Mouse (Mus musculus) brain, embryonic 18.5 days (tissue): ENCODE data around the gene Taf8.
A peak's percentile ranks its signal among the peaks of the same experiment; 100 is the strongest.

ENCODE experiments used
- DNase-seq: peaks from one replicate; pipeline ENCODE4 v3.0.0-alpha.2; 2012; ENCODE audit warnings: low read depth, low spot score

Gene Taf8

GRCm38 (mm10) chr17:47501946-47502706 lies at the start of gene Taf8:
Gene Taf8 (minus strand): TSS chr17:47502292.
- DNase-seq: peak; percentile 83

DNA sequence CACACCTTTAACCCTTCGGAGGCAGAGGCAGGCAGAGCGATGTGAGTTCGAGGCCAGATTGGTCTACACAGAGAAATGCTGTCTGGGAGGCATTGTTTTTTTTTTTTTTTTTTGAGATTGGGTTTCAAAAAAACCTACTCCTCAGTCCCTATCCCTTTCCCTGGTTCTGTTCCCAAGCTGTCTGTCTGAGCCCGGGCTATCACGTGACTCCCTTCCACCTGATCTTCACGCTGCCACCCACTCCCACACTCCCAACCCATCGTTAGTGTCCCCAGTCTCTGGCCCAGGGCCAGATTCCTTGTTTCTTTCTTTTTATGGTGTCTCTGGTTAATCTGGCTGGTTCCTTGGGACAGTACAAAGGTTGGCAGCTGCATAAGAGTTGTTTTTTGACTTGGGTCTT lies 49.0 kb upstream of the Taf8 start:
- no peak for DNase-seq

- DNase-seq: peak; percentile 18
Measured at GRCm38 (mm10) chr17:47545861-47546331, 43.8 kb upstream of the Taf8 start.

- no peak for DNase-seq
Measured at GRCm38 (mm10) chr17:47545154-47545553, 43.1 kb upstream of the Taf8 start.

- DNase-seq: no peak
Measured at GRCm38 (mm10) chr17:47543051-47543650, 41.1 kb upstream of the Taf8 start.

DNA sequence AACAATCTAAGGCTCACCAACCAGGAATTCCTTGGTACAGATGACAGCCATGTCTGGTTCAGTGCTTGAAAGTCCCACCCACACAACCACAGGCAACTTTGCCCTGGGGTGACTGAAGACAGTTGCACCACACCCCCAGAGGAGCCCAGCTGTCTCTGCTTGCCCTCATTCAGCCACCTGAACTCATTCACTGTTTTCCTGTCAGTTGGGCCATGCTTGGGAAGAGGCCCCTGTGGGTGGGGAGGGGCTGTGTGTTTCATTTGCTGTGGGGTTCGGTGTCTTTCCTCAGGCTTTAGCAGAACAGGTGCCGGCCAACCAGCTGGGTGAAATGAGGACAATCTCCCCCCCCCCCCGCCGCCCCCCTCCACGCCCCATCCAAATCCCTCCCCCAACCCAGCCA lies 40.0 kb upstream of the Taf8 start:
- DNase-seq: no peak

- DNase-seq: no peak
Measured at GRCm38 (mm10) chr17:47539128-47539527, 37.0 kb upstream of the Taf8 start.

GRCm38 (mm10) chr17:47538049-47538448 lies 36.0 kb upstream of the Taf8 start:
- no peak for DNase-seq

- DNase-seq: no peak
Measured at GRCm38 (mm10) chr17:47535812-47536236, 33.7 kb upstream of the Taf8 start.

DNA sequence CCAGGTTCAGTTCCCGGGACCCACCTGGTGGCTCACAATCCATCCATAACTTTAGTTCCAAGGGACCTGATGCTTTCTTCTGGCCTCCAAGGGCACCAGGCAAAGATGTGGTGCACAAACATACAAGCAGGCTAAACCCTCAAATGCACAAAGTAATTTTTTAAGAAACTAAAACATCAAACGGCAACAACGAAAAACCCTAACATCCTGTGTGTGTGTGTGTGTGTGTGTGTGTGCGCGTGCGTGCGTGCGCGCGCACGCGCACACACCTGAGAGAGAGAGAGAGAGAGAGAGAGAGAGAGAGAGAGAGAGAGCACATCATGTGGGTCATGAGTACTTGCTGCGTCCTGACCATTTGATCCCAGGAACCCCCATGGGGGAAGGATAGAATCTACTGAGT lies 31.6 kb upstream of the Taf8 start:
- no peak for DNase-seq

DNA sequence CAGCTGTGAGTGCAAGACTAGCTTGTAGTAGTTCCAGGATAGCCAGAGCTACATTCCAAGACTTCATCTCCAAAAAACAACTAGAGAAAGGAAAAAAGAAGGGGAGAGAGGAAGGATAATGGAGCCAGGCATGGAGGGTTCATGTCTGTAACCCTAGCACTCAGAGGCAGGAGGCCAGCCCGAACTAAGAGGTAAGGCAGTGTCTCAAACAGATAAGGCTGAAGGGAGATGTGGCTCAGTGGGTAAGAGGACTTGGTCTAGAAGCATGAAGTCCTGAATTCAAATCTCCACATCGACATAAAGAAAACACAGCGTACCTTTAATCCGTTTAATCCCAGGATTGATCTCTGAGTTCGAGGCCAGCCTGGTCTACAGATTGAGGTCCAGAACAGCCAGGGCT lies 30.3 kb upstream of the Taf8 start:
- DNase-seq: no peak

DNA sequence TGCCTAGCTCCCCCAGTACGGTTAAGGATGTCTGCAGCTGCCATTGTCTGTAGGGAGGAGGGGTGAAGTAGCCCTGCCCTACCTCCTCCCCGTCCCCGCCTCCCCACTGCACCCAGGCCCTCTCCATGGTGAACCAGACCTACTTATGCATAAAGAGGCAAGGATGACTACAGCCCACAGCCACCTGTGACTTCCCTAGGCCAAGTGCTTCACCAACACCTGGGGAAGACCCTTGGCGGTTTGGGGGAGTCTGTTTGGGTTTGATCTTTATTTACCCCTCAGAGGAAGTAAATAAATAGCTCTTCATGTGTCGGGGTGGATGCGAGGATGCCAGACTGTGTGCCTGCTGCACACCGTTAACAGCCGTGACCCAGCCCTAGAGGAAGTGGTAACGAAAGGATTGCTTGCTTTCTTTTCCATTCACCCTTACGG lies 29.3 kb upstream of the Taf8 start:
- no peak for DNase-seq

DNA sequence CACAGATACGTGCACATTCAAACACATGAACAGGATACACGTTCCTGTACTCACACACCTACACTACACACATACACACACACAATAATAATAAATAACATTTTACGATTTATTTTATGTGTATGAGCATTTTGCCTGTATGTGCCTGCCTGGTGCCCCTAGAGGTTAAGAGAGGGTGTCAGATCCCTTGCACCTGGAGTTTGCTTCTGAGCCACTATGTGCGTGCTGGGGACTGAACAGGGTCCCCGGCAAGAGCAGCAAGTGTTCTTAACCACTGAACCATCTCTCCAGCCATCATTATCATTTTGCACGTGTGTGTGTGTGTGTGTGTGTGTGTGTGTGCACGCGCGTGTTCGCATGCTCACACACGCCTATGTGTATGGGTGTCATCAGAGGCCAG lies 27.5 kb upstream of the Taf8 start:
- no peak for DNase-seq

- no peak for DNase-seq
Measured at GRCm38 (mm10) chr17:47528919-47529318, 26.8 kb upstream of the Taf8 start.

DNA sequence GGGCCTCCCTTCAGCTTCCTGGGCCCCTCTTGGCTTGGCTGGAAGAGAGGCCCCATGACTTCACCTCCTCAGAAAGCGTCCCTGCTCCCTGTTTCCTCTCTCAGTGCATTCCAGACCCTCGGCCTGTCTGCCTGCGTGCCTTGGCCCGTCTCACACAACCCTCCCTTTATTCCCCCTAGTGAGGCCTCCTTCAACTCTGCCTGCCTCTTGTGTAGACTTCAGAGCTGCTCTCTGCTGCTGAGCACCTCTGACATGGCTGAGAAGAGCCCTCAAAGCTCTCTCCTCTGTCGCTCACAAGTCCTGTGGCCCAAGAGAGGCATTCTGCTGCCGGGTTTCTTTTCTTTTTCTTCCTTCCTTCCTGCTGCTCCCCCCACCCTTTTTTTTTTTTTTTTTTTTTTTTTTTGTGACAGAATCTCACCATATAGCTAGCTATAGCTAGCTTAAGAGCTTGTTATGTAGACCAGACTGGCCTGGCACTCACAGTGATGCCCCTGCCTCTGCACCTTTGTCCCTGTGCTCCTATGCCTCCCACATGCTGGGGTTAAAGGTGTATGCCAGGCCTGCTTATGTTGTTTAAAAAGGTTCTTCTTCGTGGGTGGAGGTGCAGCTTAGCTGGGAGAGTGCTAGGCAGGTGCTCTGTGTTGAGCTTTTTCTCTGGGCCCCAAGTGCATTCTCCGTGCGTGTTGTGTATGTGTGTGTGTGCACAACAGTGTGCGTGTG lies 25.6 kb upstream of the Taf8 start:
- no peak for DNase-seq

DNA sequence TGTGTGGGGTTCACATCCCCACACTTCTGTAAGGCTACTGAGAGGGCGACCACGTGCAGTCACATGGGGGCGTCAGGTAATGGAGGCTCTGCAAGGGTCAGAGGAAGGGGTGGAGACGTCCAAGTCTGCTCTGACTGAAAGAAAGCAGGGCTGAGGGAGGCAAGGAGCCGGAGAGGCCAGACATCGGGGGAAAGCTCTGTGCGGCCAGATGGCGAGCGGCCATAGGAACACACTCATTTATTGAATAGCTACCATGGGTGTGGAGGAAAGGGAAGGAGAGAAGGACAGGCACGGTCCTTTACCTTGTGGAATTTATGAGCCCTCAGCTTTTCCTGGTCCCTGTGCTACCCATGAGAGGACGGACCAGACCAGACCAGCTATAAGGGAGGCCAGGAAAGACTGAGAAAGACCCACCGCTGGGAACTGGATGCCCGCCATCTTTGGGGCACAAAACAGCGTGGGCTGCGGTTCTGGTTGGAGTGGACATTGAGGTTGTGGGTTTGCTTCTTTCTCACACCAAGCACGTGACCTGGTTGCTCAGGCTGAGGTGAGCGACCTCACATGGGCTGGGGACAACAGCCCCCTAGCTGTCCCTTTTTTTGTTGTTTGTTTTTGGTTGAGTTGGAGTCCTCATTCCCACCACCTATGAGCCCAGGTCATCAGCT lies 24.9 kb upstream of the Taf8 start:
- no peak for DNase-seq

DNA sequence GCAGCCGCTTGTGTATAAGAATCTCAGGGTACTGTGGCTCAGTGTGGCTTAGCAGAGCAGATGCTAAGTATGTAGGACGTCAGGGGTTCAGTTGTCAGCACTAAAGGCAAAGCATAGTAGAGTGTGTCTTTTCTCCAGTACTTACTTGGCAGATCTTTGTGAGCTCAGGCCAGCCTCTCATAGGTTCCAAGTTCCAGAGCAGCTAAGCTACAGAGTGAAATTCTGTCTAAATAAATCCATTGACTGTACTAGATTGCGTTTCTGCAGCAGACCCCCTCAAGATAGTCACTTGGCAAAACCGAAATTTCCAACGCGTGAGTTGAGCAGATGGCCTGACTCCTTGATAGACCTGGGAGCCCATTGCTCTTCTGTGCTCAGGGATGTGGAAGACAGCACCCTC lies 22.9 kb upstream of the Taf8 start:
- DNase-seq: no peak

DNA sequence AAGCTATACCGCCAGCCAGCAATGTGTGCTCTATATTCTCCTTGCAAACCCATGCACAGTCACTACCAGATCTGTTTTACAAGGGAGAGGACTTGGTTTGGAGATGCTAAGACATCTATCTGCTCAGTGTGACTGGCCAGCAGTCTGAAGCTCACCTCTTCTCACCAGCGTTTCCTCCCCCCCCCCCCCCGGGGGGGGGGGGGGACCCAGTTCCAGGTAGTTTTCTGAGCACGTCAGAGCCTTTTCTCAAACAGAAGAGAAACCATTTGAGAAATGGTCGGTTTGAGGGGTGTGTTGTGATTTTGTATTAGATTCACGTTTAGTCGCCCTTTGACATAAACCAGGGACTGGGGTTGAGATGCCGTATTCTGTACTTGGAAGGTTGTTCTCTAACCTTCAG lies 22.0 kb upstream of the Taf8 start:
- DNase-seq: no peak

- no peak for DNase-seq
Measured at GRCm38 (mm10) chr17:47523211-47523682, 21.2 kb upstream of the Taf8 start.

GRCm38 (mm10) chr17:47522536-47522935 lies 20.4 kb upstream of the Taf8 start:
- DNase-seq: no peak

DNA sequence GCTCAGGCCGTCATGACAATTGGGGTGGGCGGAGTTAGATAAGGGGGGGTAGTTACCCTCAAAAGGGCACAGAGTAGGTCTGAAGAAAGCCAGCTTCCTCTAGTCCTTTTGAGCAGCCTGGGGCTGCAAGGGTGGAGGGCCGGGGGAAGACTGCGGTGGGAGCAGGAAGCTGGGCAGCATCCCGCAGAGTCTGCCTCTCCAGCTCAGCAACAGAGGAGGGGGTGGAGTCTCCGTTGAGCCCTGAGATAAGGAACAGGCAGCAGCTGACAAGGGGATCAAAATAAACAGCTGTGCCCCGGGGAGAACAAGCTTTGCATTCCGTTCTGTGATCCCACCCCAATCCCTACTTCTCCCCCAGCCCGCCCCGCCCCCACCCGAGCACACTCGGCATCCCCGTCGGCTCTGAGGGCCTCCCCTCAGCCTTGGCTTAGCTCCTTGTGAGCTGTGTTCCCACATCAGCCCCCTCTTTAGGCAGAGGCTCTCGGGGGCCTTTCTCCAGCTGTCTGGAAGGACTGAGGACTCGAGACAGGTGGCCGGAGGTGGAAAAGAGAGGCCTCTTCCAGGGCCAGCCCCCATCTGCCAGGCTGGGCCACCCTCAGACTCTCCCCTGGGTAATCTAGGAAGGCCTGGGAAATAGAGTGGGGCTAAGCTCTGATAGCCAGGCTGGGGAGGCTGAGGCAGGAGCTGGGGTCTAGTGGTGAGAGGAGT lies 19.6 kb upstream of the Taf8 start:
- DNase-seq: no peak
